Mouse (Mus musculus) ovary, postnatal 10 days (tissue): ENCODE results near the gene 4833439L19Rik.
"Not testable (repeated sequence)": the region's sequence is repeated elsewhere in the genome, so short reads cannot be mapped to it uniquely, and the experiment has no call there.

Experiments used
- DNase-seq: peaks from one replicate; pipeline ENCODE4 v3.0.0; 2022; ENCODE audit warnings: low spot score

The 4833439L19Rik gene

GRCm38 (mm10) chr13:54565201-54565581, at the start of gene 4833439L19Rik:
4833439L19Rik (minus strand) TSS chr13:54565435.
- peak; percentile 75 for DNase-seq

DNA sequence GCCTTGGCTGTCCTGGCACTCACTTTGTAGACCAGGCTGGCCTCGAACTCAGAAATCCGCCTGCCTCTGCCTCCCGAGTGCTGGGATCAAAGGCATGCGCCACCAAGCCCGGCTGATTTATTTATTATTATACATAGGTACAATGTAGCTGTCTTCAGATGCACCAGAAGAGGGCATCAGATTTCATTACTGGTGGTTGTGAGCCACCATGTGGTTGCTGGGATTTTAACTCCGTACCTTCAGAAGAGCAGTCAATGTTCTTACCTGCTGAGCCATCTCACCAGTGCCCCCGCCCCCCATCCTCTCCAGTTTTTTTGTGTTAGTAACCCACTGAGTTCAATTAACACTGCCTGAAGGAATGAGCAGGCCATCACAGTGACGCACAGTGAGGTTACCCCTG, 47.9 kb upstream of the 4833439L19Rik start:
- not testable (repeated sequence) for DNase-seq

GRCm38 (mm10) chr13:54610972-54611754, 45.9 kb upstream of the 4833439L19Rik start, which contains the start of gene Cltb:
Cltb (minus strand) TSS chr13:54611344.
- DNase-seq: peak; percentile 74

DNA sequence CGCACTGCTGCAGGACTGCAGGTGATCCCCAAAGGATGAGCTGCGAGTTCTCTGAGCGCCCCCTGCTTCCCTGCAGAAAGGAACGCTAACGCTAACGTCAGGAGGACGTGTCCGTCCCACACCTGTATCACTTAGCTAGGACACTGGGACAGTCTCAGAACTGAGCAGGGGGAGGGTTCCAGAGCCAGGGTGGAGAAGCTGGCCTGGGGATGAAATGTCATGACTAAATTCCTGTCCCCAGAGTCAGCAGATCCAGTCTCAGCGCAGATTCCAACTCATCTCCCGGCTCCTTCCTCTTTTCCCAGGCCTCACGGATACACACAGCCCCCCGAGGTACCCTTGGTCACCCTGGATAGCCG, 45.4 kb upstream of the 4833439L19Rik start:
- DNase-seq: no peak

GRCm38 (mm10) chr13:54609301-54609700, 44.1 kb upstream of the 4833439L19Rik start:
- no peak for DNase-seq

DNA sequence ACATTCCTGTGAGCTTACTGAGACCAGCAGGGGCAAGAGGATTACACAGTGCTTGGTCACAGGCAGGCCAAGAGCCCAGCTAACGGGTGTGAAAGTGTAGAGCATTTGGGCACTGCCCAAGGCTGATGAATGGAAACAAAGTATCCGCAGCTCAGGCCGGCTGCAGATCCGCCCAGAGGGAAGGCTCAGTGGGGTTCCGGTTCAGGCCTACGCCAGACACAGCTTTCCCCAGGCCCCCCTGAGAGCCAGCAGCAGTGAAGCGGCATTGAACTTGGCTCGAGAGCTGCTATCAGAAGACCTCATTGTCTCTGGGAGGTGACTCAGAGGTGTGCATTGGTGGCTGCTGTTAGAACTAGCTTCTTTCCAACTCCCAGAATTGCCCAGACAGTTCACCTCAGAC, 43.4 kb upstream of the 4833439L19Rik start:
- no peak for DNase-seq

- no peak for DNase-seq
Observed at GRCm38 (mm10) chr13:54608002-54608401, 42.8 kb upstream of the 4833439L19Rik start.

GRCm38 (mm10) chr13:54607204-54607603, 42.0 kb upstream of the 4833439L19Rik start:
- no peak for DNase-seq

GRCm38 (mm10) chr13:54605426-54605825, 40.2 kb upstream of the 4833439L19Rik start:
- DNase-seq: no peak

DNA sequence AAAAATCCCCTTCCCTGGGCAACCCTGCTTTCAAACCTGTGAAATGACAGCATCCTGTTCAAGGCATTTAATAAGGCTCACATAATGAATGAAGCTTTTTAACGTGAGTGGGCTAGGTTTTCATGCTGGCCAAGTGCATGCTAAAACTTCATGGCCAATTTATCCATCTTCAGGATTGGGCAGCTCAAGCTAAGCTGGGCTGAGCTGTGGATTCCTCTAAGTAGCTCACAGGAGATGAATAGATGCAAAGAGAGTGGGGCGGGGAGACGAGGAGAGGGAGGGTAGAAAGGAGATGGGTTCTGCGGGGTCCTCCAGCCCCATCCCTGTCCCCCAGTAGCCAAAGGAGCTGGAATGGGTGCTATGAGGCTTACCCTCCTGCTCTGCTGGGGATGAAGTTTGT, 39.0 kb upstream of the 4833439L19Rik start:
- DNase-seq: no peak

DNA sequence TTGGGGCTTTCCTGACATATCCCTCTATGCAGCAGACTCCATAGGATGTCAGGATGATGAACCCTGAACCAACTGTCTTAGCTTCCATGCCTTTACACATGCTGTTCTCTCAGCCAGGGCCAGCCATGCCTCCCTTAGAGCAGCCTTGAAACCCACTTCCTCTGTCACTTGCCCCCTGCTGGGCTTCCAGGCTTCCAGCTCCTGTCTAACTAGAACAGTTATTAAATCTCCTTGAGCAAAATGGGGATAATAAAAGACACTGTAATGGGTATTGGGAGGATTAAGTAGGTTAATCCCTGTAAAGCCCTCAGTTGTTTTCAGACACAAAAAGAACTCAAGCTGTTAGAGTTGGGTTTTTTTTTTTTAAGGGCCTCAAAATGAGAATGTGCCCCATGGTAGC, 38.3 kb upstream of the 4833439L19Rik start:
- DNase-seq: no peak

DNA sequence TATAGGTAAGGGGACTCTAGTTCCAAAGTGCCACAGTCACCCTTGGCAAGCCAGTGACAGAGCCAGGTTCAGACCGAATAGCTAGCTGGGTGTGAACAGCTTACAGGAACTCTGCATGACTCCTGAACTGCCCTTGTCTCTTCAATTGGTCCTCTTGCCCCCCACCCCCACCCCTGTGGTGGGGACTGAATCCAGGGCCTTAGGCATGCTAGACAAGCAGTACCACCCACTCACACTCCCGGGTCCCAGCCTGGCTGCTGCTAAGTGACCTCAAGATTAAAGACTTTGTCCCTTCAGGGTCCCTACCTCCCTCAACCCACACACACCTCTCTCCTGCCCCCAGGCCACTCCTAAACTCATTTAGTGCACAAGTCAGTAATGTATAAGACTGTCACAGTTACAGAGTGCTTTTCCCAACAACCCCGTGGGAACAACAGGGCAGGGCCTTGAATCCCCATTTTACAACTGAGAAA, 37.4 kb upstream of the 4833439L19Rik start:
- no peak for DNase-seq

DNA sequence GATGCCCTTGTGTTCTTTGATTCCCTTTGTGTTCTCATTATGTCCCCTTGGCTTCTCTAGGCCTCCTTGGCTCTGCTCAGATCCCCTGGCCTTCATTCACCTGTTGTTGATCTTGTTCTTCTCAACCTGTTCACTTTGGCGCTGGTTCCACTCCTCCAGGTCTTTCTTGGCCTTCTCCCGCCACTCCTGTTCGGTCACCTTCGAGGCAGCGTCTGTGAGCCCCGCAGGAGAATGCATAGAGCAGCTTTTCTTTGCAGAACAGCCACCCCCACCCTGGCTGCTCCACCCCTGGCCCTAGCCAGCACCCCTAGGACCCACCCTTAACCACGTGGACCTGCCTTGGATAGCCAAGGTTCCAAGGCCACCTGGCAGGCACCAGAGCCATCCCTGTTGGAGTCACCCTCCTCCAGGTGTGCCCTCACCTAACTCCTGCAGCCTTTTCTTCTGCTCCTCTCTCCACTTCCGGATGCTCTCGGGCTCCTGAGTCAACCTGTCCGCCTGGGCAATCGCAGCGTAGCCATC, 33.4 kb upstream of the 4833439L19Rik start:
- DNase-seq: no peak

DNA sequence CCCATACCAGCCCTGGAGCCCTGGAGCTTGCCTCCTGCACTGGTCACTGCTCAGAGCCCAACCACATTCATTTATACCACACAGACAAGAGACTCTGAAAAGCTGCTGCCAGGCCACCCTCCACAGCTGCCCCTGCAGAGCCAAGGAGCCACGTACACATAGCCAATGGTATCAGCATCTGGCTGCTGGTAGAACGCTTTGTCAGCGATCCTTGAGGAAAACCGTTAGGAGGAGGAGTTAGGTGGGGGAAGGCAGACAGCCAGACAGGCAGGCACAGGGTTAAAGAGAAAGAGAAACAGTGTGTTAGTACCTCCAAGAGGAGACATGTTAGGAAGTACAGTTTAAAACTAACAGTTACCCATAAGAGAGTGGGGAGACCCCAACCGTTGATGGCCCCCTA, 31.6 kb upstream of the 4833439L19Rik start:
- no peak for DNase-seq

- DNase-seq: no peak
Observed at GRCm38 (mm10) chr13:54596107-54596690, 31.0 kb upstream of the 4833439L19Rik start.

DNA sequence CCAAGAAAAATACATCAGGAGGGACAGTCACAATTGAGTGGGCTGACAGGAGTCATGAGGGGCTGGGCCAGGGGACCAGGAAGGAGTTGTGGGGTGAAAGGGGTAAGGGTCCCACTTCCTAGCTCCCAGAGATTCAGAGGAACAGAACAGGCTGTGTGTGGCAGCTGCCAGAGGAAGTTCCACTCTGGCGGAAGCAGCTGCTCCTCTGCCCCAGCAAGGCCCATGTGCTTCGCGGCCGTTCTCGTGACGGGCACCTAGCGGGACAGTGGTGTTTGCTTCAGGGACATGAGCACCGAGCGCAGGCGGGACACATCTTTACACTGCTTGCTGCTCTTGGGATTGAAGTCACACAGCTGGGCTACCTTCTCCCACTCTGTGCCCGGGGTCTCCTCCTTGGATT, 28.4 kb upstream of the 4833439L19Rik start:
- DNase-seq: no peak

DNA sequence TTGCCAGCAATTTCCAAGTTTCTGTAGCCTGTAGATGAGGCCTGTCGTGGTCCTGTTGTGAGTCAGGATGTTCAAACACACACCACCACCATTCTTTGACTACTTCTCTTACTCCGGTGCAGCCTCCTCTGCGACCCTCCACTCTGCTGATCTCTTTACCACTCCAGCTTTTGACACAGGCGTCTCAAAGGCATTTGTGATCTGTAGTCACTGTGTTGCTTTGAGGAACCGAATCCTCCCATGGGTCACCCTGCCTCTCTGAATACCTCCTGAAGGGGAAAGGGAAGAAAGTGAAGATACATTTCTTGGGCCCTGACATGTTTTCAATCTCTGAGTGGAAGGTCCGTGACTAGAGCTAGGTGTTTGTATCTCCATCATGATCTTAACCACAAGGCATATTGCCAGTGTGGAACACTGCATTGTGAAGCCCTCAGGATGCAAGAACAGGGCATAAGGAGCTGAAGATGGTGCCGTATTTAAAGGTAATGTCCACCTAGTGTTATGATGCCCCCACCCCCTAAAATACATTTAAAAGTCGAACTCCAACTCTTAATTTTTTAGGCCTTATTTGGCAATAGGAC, 26.6 kb upstream of the 4833439L19Rik start:
- no peak for DNase-seq

GRCm38 (mm10) chr13:54589996-54590951, 25.0 kb upstream of the 4833439L19Rik start, which contains the start of the genes Nop16 and Higd2a:
Nop16 (minus strand) TSS chr13:54590090.
Higd2a (plus strand) TSS chr13:54590207.
- DNase-seq: peak; percentile 74

- no peak for DNase-seq
Observed at GRCm38 (mm10) chr13:54589414-54589995, 24.3 kb upstream of the 4833439L19Rik start.

DNA sequence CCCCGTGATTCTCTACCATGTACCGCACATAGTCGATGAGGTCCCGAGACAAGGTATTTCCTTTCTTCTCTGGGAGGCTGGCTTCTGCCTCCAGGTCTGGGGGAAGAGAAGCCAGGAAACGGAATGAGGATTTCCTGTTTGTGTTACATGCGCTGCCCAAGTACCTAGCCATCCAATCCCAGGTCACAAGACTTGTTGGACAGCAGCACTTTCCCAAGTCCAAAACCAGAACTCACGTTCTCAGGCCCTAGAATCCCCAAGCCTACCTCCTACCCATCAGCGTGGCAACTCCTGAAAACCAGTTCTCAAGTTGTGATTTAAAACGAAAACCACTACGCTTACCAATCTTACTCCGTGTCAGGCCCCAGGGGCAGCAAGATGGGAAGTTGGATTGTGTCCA, 20.6 kb upstream of the 4833439L19Rik start:
- no peak for DNase-seq

- DNase-seq: no peak
Observed at GRCm38 (mm10) chr13:54582860-54583259, 17.6 kb upstream of the 4833439L19Rik start.
